Mouse (Mus musculus) frontal cortex, postnatal 36 days (tissue): Measurements from ENCODE around the gene Gm3573.
"Not testable (repeated sequence)": the region's sequence is repeated elsewhere in the genome, so short reads cannot be mapped to it uniquely, and the experiment has no call there.

ENCODE experiments used
- DNase-seq, 2 experiments: peaks; one replicate each; pipeline ENCODE4 v3.0.0; 2022; ENCODE audit warnings: low spot score in 2 of 2

Gm3573 gene

GRCm38 (mm10) chr14:42190691-42191090, at the start of gene Gm3573:
Gm3573 (minus strand) TSS chr14:42190791.
- not testable (repeated sequence) for DNase-seq

- not testable (repeated sequence) for DNase-seq
These were observed 26.4 kb upstream of the Gm3573 start for GRCm38 (mm10) chr14:42216766-42217537.

GRCm38 (mm10) chr14:42183936-42184335, 6.7 kb downstream of the Gm3573 start:
- not testable (repeated sequence) for DNase-seq

- DNase-seq: not testable (repeated sequence)
These were observed 28.1 kb downstream of the Gm3573 start, which contains the start of gene Gm17027 for GRCm38 (mm10) chr14:42162522-42162921. Gm17027 (minus strand) TSS chr14:42162622.
